Mouse (Mus musculus): ENCODE data around the gene Vmn1r89. TPM values are rescaled to one million over a fixed set of nuclear protein-coding genes. Genes with fewer than 3 reads are reported as not detected.

Gene Vmn1r89
- not detected in 2 replicates for polyA plus RNA-seq (2012; rRNA removed)

DNA sequence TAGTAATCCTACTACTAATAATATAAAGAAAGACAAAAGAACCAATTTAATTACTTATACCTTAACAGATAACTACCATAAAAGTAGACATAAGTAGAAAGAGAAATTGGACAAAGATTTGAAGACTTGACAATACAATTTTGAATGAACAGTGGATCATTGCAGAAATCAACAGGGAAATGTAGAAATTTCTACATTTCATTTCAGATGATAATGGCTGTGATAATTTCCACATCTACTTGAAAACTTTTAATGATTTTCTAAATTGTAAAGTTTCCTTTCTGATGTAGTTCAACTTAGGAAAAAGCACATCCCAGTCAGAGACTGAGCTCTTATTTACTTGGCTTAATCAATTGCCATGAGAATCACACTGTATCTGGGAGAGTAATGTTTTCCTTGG lies at the start of gene Vmn1r89:
TSS of gene Vmn1r89 (plus strand) at position 301 of the 400 bp plus-strand sequence.
- TF ChIP-seq CTCF (IDR thresholded peaks at IDR 0.05; ENCODE audit: extremely low read depth, insufficient read depth, insufficient read length, insufficient replicate concordance) (no peak), POLR2A (IDR thresholded peaks at IDR 0.05; ENCODE audit: low read depth, low read length) (no peak)
- DNase-seq (ENCODE audit: low read depth in 1 of 2, low spot score in 2 of 2), result no peak
- Histone ChIP-seq H3K27ac (ENCODE audit: insufficient read depth, low read length) (no peak within 1 kb of the TSS), H3K4me3 (ENCODE audit: extremely low read depth, insufficient read depth, insufficient read length) (no peak within 1 kb of the TSS), H3K36me3 (ENCODE audit: control insufficient read depth, insufficient read depth, low read length) (no peaks in the 10 kb centered on the region), H3K4me1 (ENCODE audit: control insufficient read depth, insufficient read depth, insufficient read length) (no peaks in the 10 kb centered on the region), H3K27me3 (ENCODE audit: control insufficient read depth, insufficient read depth, low read length) (no peaks in the 10 kb centered on the region)

DNA sequence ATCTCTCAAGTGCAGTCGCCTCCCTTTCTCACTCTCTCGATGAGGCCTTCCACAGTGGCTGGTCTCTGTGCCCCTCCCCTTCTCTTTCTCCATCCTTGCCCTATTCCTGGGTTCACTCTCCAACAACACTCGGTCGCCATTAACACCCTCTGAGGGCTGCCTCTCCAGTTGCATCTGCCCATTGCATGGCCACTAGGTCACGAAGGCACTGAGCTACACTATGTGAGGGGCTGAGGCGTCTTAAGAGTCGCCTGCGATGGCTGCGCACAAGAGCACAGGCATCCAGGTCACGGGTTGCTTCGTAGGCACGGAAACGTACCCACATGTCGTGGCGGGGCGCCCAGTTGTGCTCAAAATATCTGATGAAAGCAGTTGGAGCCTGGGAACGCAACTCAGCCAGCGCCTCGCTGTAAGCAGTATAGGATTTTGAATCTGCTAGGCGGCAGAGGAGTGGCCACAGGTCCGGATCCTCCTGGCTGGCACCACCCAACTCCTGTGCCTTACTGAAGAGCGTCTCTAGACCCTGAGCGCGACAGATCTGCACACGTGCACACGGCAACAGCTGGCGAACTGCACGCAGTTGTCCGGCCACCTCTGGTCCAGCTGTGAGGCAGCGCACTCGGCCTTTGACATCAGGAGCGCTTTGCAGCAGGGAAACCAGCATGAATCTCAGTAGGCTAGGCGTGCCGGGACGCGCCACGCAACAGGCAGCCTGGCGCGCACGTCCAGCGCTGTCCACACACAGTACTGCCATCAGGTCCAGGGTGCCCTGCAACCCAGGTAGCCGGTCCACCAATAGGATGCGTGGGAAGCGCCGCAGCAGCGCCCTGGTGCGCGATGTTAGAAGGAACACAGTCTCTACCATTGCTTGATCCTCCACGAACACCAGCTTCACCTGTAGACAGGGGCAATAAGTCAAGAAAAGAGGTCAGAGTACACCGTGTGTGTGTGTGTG lies 48.2 kb downstream of the Vmn1r89 start:
- 66% methylated on average over 50 of the region's 50 CpGs for WGBS
- Histone ChIP-seq H3K27me3 (ENCODE audit: control insufficient read depth, insufficient read depth, low read length) (no peaks in the 10 kb centered on the region), H3K4me3 (ENCODE audit: extremely low read depth, insufficient read depth, insufficient read length) (no peak overlapping the region), H3K4me1 (ENCODE audit: control insufficient read depth, insufficient read depth, insufficient read length) (no peaks in the 10 kb centered on the region), H3K36me3 (ENCODE audit: control insufficient read depth, insufficient read depth, low read length) (no peaks in the 10 kb centered on the region), H3K27ac (ENCODE audit: insufficient read depth, low read length) (no peak overlapping the region)
- TF ChIP-seq POLR2A (IDR thresholded peaks at IDR 0.05; ENCODE audit: low read depth, low read length) (no peak), CTCF (IDR thresholded peaks at IDR 0.05; ENCODE audit: extremely low read depth, insufficient read depth, insufficient read length, insufficient replicate concordance) (no peak)
- no peak for DNase-seq (ENCODE audit: low read depth in 1 of 2, low spot score in 2 of 2)

- TF ChIP-seq CTCF (IDR thresholded peaks at IDR 0.05; ENCODE audit: extremely low read depth, insufficient read depth, insufficient read length, insufficient replicate concordance) (no peak), POLR2A (IDR thresholded peaks at IDR 0.05; ENCODE audit: low read depth, low read length) (no peak)
- WGBS, result 91% methylated on average over 5 of the region's 5 CpGs
Observed at GRCm38 (mm10) chr7:13263851-13264250, 51.0 kb downstream of the Vmn1r89 start.

GRCm38 (mm10) chr7:13264396-13264795 lies 51.6 kb downstream of the Vmn1r89 start:
- DNase-seq (ENCODE audit: low read depth in 1 of 2, low spot score in 2 of 2), result no peak
- TF ChIP-seq POLR2A (IDR thresholded peaks at IDR 0.05; ENCODE audit: low read depth, low read length) (no peak), CTCF (IDR thresholded peaks at IDR 0.05; ENCODE audit: extremely low read depth, insufficient read depth, insufficient read length, insufficient replicate concordance) (no peak)
- Histone ChIP-seq H3K4me3 (ENCODE audit: extremely low read depth, insufficient read depth, insufficient read length) (no peak overlapping the region), H3K27ac (ENCODE audit: insufficient read depth, low read length) (no peak overlapping the region), H3K4me1 (ENCODE audit: control insufficient read depth, insufficient read depth, insufficient read length) (no peaks in the 10 kb centered on the region), H3K36me3 (ENCODE audit: control insufficient read depth, insufficient read depth, low read length) (no peaks in the 10 kb centered on the region), H3K27me3 (ENCODE audit: control insufficient read depth, insufficient read depth, low read length) (no peaks in the 10 kb centered on the region)
- 79% methylated on average over 2 of the region's 2 CpGs for WGBS

More at GRCm38 (mm10) chr7:13263851-13264250, 51.0 kb downstream of the Vmn1r89 start:
- no peaks in the 10 kb centered on the region for H3K27me3 ChIP-seq (ENCODE audit: control insufficient read depth, insufficient read depth, low read length)
- H3K27ac ChIP-seq (ENCODE audit: insufficient read depth, low read length), result no peak overlapping the region
- H3K36me3 ChIP-seq (ENCODE audit: control insufficient read depth, insufficient read depth, low read length), result no peaks in the 10 kb centered on the region
- DNase-seq (ENCODE audit: low read depth in 1 of 2, low spot score in 2 of 2), result no peak
- no peaks in the 10 kb centered on the region for H3K4me1 ChIP-seq (ENCODE audit: control insufficient read depth, insufficient read depth, insufficient read length)
- H3K4me3 ChIP-seq (ENCODE audit: extremely low read depth, insufficient read depth, insufficient read length), result no peak overlapping the region

- H3K4me3 ChIP-seq (ENCODE audit: extremely low read depth, insufficient read depth, insufficient read length), result no peak overlapping the region
- WGBS, result 88% methylated on average over 4 of the region's 4 CpGs
- H3K27ac ChIP-seq (ENCODE audit: insufficient read depth, low read length), result no peak overlapping the region
- TF ChIP-seq CTCF (IDR thresholded peaks at IDR 0.05; ENCODE audit: extremely low read depth, insufficient read depth, insufficient read length, insufficient replicate concordance) (no peak), POLR2A (IDR thresholded peaks at IDR 0.05; ENCODE audit: low read depth, low read length) (no peak)
- DNase-seq (ENCODE audit: low read depth in 1 of 2, low spot score in 2 of 2), result no peak
- no peaks in the 10 kb centered on the region for H3K36me3 ChIP-seq (ENCODE audit: control insufficient read depth, insufficient read depth, low read length)
- no peaks in the 10 kb centered on the region for H3K4me1 ChIP-seq (ENCODE audit: control insufficient read depth, insufficient read depth, insufficient read length)
- no peaks in the 10 kb centered on the region for H3K27me3 ChIP-seq (ENCODE audit: control insufficient read depth, insufficient read depth, low read length)
Observed at GRCm38 (mm10) chr7:13268749-13269260, 56.0 kb downstream of the Vmn1r89 start.

DNA sequence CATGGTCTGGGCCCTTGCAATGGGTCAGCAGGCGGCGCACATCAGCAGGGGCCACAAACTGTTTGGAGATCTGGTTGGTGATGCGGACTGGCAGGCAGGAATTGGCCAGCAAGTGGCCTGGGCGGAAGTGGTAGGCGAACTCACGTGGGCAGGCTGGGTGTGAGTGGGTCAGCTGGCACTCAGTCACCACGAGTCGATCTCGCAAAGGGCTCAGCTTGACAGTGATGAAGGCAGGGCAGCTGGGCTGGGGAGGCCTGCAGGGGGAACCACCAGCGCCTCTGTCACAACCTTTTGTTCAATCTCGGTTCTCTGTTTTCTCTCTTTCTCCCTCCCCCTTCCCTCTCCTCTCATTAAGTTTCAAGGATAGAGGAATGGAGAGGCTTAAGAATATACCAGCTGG lies 56.6 kb downstream of the Vmn1r89 start:
- Histone ChIP-seq H3K4me3 (ENCODE audit: extremely low read depth, insufficient read depth, insufficient read length) (no peak overlapping the region), H3K4me1 (ENCODE audit: control insufficient read depth, insufficient read depth, insufficient read length) (no peaks in the 10 kb centered on the region), H3K27me3 (ENCODE audit: control insufficient read depth, insufficient read depth, low read length) (no peaks in the 10 kb centered on the region), H3K27ac (ENCODE audit: insufficient read depth, low read length) (no peak overlapping the region), H3K36me3 (ENCODE audit: control insufficient read depth, insufficient read depth, low read length) (no peaks in the 10 kb centered on the region)
- no peak for DNase-seq (ENCODE audit: low read depth in 1 of 2, low spot score in 2 of 2)
- 90% methylated on average over 11 of the region's 11 CpGs for WGBS
- TF ChIP-seq POLR2A (IDR thresholded peaks at IDR 0.05; ENCODE audit: low read depth, low read length), result no peak
- TF ChIP-seq CTCF (IDR thresholded peaks at IDR 0.05; ENCODE audit: extremely low read depth, insufficient read depth, insufficient read length, insufficient replicate concordance), result no peak

Other genes starting within 250 kb of the Vmn1r89 start
- 3.7 and 4.7 TPM in 2 replicates for gene Zfp324, start 247.2 kb upstream of the Vmn1r89 start, polyA plus RNA-seq (2012; rRNA removed)
- gene Zfp446, start 235.2 kb upstream of the Vmn1r89 start, polyA plus RNA-seq (2012; rRNA removed), result 4.1 and 5.1 TPM in 2 replicates
- 0.21 TPM in 2 replicates for gene Slc27a5, start 214.8 kb upstream of the Vmn1r89 start, polyA plus RNA-seq (2012; rRNA removed)
- 272 TPM in 2 replicates for gene Trim28, start 213.9 kb upstream of the Vmn1r89 start, polyA plus RNA-seq (2012; rRNA removed)
- gene Zbtb45, start 203.0 kb upstream of the Vmn1r89 start, polyA plus RNA-seq (2012; rRNA removed), result 24.5 and 34.5 TPM in 2 replicates
- 40.2 and 41.1 TPM in 2 replicates for gene Chmp2a, start 178.2 kb upstream of the Vmn1r89 start, polyA plus RNA-seq (2012; rRNA removed)
- 62.7 and 90.8 TPM in 2 replicates for gene Ube2m, start 174.7 kb upstream of the Vmn1r89 start, polyA plus RNA-seq (2012; rRNA removed)
- 0.76 and 1.1 TPM in 2 replicates for gene Mzf1, start 158.3 kb upstream of the Vmn1r89 start, polyA plus RNA-seq (2012; rRNA removed)
- gene Vmn1r85, start 117.8 kb upstream of the Vmn1r89 start, polyA plus RNA-seq (2012; rRNA removed), result not detected in 2 replicates
- gene Vmn1r86, start 93.1 kb upstream of the Vmn1r89 start, polyA plus RNA-seq (2012; rRNA removed), result not detected in 2 replicates
- gene Vmn1r87, start 72.9 kb upstream of the Vmn1r89 start, polyA plus RNA-seq (2012; rRNA removed), result not detected in 2 replicates
- gene Vmn1r88, start 53.5 kb upstream of the Vmn1r89 start, polyA plus RNA-seq (2012; rRNA removed), result not detected in 2 replicates
- gene Lig1, start 64.3 kb downstream of the Vmn1r89 start, polyA plus RNA-seq (2012; rRNA removed), result 9.3 and 11.8 TPM in 2 replicates
- 2.5 TPM in 2 replicates for gene Zswim9, start 65.7 kb downstream of the Vmn1r89 start, polyA plus RNA-seq (2012; rRNA removed)
- gene Pla2g4c, start 111.6 kb downstream of the Vmn1r89 start, polyA plus RNA-seq (2012; rRNA removed), result 0.20 and 0.23 TPM in 2 replicates
- gene Cabp5, start 185.1 kb downstream of the Vmn1r89 start, polyA plus RNA-seq (2012; rRNA removed), result not detected in 2 replicates
- gene Bsph1, start 237.8 kb downstream of the Vmn1r89 start, polyA plus RNA-seq (2012; rRNA removed), result not detected in 2 replicates

All from spleen, adult 2 months (tissue).